Mouse (Mus musculus) megakaryocyte, embryonic 14.5 days (primary cell): ENCODE results near the gene H2-T3.

Source experiments
- FLI1 ChIP-seq: IDR thresholded peaks from 2 replicates; pipeline ENCODE4 v1.6.1; 2012; ENCODE audit warnings: low read length, inconsistent platforms, mixed read lengths
- GATA1 ChIP-seq: IDR thresholded peaks from 3 replicates; pipeline ENCODE4 v1.6.1; 2012; ENCODE audit warnings: mixed read lengths, low read length, inconsistent platforms, borderline replicate concordance

- no peak for TF ChIP-seq GATA1
- no peak for TF ChIP-seq FLI1
These were observed 8.2 kb upstream of the H2-T3 start for GRCm38 (mm10) chr17:36198317-36198716.
